Mouse (Mus musculus): ENCODE measurements at regions not wholly inside any gene's neighbourhood (a gene's known extent, or its start where the extent isn't known, plus 50 kb on each side); places are given as distances from the start of the nearest gene placed in this dataset.

DNA sequence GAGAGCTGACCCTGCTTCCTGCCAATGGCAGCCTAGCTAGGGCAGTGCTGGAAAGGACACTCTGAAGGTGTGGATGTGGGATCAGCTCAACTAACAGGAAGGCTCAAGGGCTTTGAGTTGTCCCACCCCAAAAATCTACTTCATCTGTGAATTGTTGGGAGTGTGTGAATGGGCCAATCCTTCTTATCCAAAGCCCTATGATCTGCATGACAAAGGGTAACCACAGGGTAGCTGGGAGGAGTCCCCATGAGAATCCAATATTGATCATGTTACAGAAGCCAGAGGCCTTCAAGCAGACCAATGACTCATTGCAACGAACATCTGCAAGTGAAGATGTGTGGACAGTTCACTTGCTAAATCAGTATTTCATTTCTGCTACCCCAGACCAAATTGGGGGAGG lies 51.1 kb upstream of the Adra1b start:
- WGBS: 83% methylated on average over 1 of the region's 1 CpGs
- no peaks in the 10 kb centered on the region for H3K4me1 ChIP-seq
- no peak for ATAC-seq (ENCODE audit: low FRiP score)
- no peak overlapping the region for H3K4me2 ChIP-seq
- no peak overlapping the region for H3K27ac ChIP-seq (replicated peaks)
- H3K4me3 ChIP-seq (replicated peaks): no peak overlapping the region
- no peaks in the 10 kb centered on the region for H3K36me3 ChIP-seq
- no peak overlapping the region for H3K9ac ChIP-seq (replicated peaks)
- H3K9me3 ChIP-seq (replicated peaks): no peaks in the 10 kb centered on the region
- no peaks in the 10 kb centered on the region for H3K27me3 ChIP-seq (replicated peaks)

DNA sequence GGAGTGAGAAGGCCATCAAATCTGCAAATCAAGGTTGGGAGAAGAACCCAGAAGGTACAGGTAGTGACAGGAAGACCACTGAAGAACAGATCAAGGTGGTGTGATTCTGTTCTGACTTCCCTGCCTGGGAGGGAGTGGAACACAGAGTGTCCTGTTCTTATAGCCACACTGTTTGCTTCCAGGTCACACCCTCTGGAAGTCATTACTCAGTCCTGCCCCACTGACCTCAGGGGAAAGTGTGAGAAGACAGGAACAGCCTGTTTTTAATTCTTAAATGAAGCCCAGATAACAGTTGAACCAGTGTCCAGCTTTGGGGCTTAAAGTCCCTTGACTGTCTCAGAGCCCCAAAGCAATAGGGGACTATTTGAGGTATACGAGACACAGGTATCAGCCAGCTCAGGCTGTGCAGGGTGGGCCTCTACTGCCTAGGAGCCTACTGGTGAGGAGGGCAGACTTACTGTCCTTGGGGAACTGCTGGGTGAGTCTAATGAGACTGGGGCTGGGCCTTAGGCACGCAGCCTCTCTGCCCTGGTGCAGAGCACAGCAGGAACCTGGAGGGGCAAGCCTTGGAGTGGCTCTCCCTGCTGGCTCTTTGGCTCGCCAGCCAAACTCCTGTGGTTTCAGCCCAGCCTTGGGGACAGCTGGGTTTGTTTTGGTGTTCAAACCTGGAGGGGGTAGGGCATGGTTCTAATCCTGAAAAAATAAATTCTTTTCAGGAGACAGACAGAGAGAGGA lies 57.4 kb upstream of the Adra1b start:
- Histone ChIP-seq H3K4me2 (no peak overlapping the region), H3K27me3 (replicated peaks) (no peaks in the 10 kb centered on the region), H3K27ac (replicated peaks) (no peak overlapping the region), H3K9me3 (replicated peaks) (no peaks in the 10 kb centered on the region), H3K9ac (replicated peaks) (no peak overlapping the region), H3K36me3 (no peaks in the 10 kb centered on the region), H3K4me3 (replicated peaks) (no peak overlapping the region), H3K4me1 (no peaks in the 10 kb centered on the region)
- ATAC-seq (ENCODE audit: low FRiP score): no peak
- WGBS: 54% methylated on average over 3 of the region's 3 CpGs

DNA sequence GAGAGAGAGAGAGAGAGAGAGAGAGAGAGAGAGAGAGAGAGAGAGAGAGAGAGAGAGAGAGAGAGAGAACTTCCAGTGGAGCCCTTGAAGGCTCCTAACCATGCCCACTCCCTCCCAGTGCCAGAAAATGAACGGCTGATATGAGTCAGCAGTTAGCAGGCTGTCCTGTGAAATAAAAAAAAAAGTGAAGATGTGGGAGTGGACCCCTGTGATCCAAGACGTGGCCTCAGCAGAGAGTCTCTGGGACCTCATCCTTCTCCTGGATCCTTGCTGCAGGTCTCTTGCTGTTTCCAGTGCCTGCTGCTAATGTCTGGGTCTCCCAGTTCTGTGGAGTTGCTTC lies 57.9 kb upstream of the Adra1b start:
- Histone ChIP-seq H3K36me3 (no peaks in the 10 kb centered on the region), H3K4me3 (replicated peaks) (no peak overlapping the region), H3K27me3 (replicated peaks) (no peaks in the 10 kb centered on the region), H3K9me3 (replicated peaks) (no peaks in the 10 kb centered on the region), H3K4me2 (no peak overlapping the region), H3K27ac (replicated peaks) (no peak overlapping the region), H3K4me1 (no peaks in the 10 kb centered on the region), H3K9ac (replicated peaks) (no peak overlapping the region)
- 68% methylated on average over 2 of the region's 2 CpGs for WGBS
- ATAC-seq (ENCODE audit: low FRiP score): no peak

DNA sequence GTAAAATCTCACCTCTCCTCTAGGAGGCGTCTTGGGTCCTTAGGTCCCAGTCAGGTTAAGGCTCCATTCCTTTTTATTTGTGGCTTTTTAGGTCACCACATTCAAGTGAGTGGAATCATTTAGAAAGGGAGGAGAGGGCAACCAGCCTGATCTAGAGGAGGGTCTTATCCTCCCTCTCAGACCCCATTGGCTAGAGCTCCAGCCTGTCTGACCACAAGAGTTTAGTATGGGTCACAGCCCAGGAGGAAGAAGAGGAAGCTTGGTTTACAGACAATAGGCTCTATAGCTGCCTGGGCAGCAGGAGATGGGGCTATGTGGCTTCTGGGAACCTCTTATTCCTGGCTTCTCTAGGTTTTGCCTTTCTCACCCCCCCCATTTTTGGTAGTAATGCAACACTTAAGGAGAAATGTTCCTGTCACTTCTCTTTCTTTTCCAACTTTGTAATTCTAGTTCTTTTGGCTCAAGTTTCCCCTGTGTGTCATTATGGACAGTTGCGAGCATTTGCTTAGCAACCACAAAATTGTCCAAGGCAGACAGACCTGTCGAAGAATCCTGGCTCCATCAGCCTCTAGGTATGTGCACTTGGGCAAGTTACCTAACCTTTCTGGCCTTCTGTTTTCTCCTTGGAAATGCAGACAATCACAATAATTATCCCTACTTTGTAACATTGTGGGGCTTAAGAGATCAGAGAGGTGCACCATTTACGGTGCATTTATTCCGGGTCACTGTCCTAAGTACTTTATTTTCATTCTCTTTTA lies 59.5 kb upstream of the Adra1b start:
- Histone ChIP-seq H3K9me3 (replicated peaks) (no peaks in the 10 kb centered on the region), H3K27ac (replicated peaks) (no peak overlapping the region), H3K4me1 (no peaks in the 10 kb centered on the region), H3K4me3 (replicated peaks) (no peak overlapping the region), H3K27me3 (replicated peaks) (no peaks in the 10 kb centered on the region), H3K4me2 (no peak overlapping the region), H3K36me3 (no peaks in the 10 kb centered on the region), H3K9ac (replicated peaks) (no peak overlapping the region)
- no peak for ATAC-seq (ENCODE audit: low FRiP score)
- WGBS: 83% methylated on average over 5 of the region's 5 CpGs

DNA sequence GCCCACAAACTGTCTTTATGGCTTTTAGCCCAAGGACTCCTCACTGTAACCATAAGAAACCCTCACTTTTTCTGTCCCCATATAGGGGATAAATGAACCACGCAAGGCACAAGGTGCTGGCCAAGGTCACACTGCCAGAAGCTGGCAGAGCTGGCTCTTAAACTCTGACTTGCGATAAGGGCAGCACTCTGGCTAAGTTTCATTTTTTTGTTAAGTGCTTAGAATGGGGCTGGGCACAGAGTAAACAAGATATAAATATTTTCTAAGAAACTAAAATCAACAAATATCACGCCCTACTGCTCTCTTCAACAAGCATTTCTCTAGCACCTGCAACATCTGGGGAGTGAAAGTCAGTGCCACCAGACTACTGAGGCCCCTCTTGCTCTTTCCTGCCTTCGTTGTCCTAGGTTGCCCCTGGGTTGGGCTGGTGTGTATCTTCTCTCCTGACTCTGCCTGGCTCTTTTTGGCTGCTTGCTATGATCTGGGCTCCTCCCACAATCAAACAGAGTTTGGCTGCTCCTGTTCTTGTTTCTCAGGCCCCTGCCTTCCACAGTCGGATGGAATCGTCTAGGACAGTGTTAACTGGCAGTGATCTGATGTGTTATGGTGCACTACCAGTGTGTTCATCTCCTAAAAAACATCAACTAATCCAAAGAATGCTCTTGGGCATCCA lies 60.5 kb upstream of the Adra1b start:
- H3K4me3 ChIP-seq (replicated peaks): no peak overlapping the region
- no peaks in the 10 kb centered on the region for H3K27me3 ChIP-seq (replicated peaks)
- no peaks in the 10 kb centered on the region for H3K4me1 ChIP-seq
- no peaks in the 10 kb centered on the region for H3K9me3 ChIP-seq (replicated peaks)
- H3K9ac ChIP-seq (replicated peaks): no peak overlapping the region
- no peak overlapping the region for H3K4me2 ChIP-seq
- no peak overlapping the region for H3K27ac ChIP-seq (replicated peaks)
- no peak for ATAC-seq (ENCODE audit: low FRiP score)
- H3K36me3 ChIP-seq: no peaks in the 10 kb centered on the region
- 87% methylated on average over 6 of the region's 6 CpGs for WGBS

DNA sequence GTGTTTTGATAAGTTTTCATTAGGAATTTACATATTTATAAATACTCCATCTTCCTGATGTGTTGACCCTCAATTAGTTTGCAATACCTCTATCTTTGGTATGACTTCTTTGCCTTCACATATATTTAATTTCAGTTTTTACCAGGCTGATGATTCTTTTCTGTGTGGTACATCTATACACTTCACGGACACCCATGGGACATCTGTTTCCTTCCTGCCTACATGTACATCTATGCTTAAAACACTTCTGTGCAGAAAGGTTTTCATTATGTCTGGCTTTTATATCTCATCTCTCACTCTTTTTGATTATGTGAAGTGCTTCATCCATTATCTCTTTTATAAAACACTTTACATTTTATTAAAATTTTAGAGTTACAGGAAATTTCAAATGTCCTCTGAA lies 66.8 kb upstream of the Adra1b start:
- Histone ChIP-seq H3K9me3 (replicated peaks) (no peaks in the 10 kb centered on the region), H3K27me3 (replicated peaks) (no peaks in the 10 kb centered on the region), H3K4me1 (no peaks in the 10 kb centered on the region), H3K36me3 (no peaks in the 10 kb centered on the region), H3K4me3 (replicated peaks) (no peak overlapping the region), H3K27ac (replicated peaks) (no peak overlapping the region), H3K9ac (replicated peaks) (no peak overlapping the region), H3K4me2 (no peak overlapping the region)
- ATAC-seq (ENCODE audit: low FRiP score): no peak
- 93% methylated on average over 1 of the region's 1 CpGs for WGBS

DNA sequence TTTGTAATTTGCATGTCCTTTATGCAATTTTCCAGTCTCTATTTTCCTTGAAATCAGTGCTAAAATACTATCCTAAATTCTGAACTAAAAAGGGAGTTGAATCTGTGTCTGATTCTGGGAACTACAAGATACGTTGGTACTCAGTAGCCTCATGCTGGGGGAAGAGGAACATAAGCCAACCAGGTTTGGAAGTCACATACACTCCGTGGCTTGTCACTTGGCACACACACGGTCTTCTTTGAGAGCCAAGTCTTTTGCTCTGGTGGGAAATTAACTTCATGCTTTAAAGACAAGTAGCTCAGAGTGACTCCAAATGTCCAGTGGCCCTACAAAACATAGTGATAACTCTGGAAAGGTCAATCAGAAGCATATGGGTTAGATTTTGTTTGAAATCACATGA lies 70.9 kb upstream of the Adra1b start:
- no peak for ATAC-seq (ENCODE audit: low FRiP score)
- no peaks in the 10 kb centered on the region for H3K4me1 ChIP-seq
- no peak overlapping the region for H3K4me2 ChIP-seq
- no peaks in the 10 kb centered on the region for H3K27me3 ChIP-seq (replicated peaks)
- no peaks in the 10 kb centered on the region for H3K9me3 ChIP-seq (replicated peaks)
- no peak overlapping the region for H3K27ac ChIP-seq (replicated peaks)
- WGBS: 86% methylated on average over 3 of the region's 3 CpGs
- no peak overlapping the region for H3K4me3 ChIP-seq (replicated peaks)
- H3K36me3 ChIP-seq: no peaks in the 10 kb centered on the region
- H3K9ac ChIP-seq (replicated peaks): no peak overlapping the region

DNA sequence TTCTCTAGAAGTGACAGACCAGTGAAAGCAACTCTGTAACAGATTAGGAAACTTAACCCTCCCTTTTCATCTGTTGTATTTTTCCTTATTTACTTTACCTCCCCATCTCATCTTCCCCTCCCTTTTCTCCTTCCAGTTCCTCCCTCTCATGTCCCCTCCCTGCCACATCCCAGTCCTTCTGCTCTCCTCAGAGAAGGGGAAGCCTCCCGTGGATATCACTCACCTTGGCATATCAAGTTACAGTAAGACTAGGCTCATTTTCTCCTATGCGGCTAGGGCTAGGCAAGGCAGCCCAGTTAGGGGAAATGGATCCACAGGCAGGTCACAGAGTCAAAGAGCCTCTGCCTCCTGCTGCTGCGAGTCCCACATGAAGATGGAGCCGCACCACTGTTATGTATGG lies 75.0 kb upstream of the Adra1b start:
- H3K4me3 ChIP-seq (replicated peaks): no peak overlapping the region
- no peak overlapping the region for H3K27ac ChIP-seq (replicated peaks)
- no peak for ATAC-seq (ENCODE audit: low FRiP score)
- no peaks in the 10 kb centered on the region for H3K9me3 ChIP-seq (replicated peaks)
- H3K9ac ChIP-seq (replicated peaks): no peak overlapping the region
- no peaks in the 10 kb centered on the region for H3K36me3 ChIP-seq
- H3K4me1 ChIP-seq: 0 out of 2 replicates have a peak, but pooled peaks cover 3% of the 10 kb centered on the region
- 65% methylated on average over 4 of the region's 4 CpGs for WGBS
- no peak overlapping the region for H3K4me2 ChIP-seq
- H3K27me3 ChIP-seq (replicated peaks): no peaks in the 10 kb centered on the region

DNA sequence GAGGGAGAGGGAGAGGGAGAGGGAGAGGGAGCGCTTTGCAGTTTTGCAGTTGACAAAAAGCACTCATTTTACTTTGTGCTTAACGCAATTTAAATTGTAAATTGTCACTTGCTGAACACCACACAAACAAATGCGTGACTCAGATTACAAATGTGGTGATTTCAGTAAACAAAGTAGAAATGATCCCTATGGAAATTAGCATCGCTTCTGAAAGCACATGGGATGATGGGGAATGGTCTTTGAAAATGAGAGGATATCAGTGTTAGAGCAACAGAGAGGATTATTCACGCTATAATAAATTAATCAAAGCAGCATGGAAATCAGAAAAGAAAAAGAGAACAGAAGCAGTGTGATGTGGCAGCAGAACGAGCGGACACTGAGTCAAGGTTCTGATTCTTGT lies 78.4 kb upstream of the Adra1b start:
- no peak for ATAC-seq (ENCODE audit: low FRiP score)
- no peak overlapping the region for H3K9ac ChIP-seq (replicated peaks)
- no peaks in the 10 kb centered on the region for H3K27me3 ChIP-seq (replicated peaks)
- no peaks in the 10 kb centered on the region for H3K36me3 ChIP-seq
- 0 out of 2 replicates have a peak, but pooled peaks cover 3% of the 10 kb centered on the region for H3K4me1 ChIP-seq
- H3K9me3 ChIP-seq (replicated peaks): no peaks in the 10 kb centered on the region
- no peak overlapping the region for H3K4me3 ChIP-seq (replicated peaks)
- WGBS: 53% methylated on average over 7 of the region's 7 CpGs
- no peak overlapping the region for H3K27ac ChIP-seq (replicated peaks)
- no peak overlapping the region for H3K4me2 ChIP-seq

DNA sequence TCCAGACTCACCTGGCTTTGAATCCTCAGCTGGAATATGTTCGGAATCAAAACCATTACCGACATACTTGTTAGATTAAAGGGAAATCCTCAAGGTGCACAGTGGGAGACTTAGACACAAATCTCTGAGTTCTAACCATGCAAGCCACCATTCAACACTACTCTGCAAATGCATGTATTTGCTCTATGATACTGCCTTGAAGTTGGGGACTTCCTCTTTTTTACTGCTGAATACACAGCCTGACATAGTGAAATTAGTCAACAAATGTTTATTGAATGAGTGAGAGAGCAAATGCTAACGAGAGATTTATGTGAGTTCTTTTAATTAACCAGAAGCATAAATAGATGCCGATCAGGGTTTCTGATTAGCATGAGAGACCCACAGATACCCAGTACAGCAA lies 79.4 kb upstream of the Adra1b start:
- no peak overlapping the region for H3K9ac ChIP-seq (replicated peaks)
- no peak overlapping the region for H3K4me3 ChIP-seq (replicated peaks)
- WGBS: 71% methylated on average over 4 of the region's 4 CpGs
- ATAC-seq (ENCODE audit: low FRiP score): no peak
- 0 out of 2 replicates have a peak, but pooled peaks cover 3% of the 10 kb centered on the region for H3K4me1 ChIP-seq
- no peaks in the 10 kb centered on the region for H3K36me3 ChIP-seq
- no peaks in the 10 kb centered on the region for H3K9me3 ChIP-seq (replicated peaks)
- no peak overlapping the region for H3K4me2 ChIP-seq
- H3K27me3 ChIP-seq (replicated peaks): no peaks in the 10 kb centered on the region
- no peak overlapping the region for H3K27ac ChIP-seq (replicated peaks)

DNA sequence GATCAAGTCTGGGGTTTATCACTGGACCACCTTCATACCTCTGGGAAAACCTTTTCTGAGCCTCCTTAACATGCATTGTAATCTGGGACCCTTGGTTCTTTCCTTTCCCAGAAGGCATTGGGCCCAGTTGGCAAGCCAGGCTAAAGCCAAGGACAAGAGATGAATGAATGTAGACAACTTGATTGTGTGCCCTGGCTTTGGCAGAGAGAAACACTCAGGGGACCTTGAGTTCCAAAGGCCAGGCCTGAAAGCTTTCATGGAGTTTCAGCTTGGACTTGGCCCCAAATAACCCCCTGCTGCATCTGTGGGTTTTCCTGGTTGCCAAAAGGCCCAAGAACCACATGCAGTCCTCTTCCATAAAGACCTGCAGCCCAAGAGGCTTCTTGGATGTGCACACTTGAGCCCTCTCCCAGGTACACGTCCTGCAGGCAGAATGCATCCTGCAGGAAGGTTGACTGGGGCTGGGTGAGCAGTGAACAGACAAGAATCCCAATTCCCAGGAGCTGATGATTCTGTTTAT lies 89.0 kb upstream of the Adra1b start:
- no peak overlapping the region for H3K4me3 ChIP-seq (replicated peaks)
- H3K27ac ChIP-seq (replicated peaks): no peak overlapping the region
- no peak for ATAC-seq (ENCODE audit: low FRiP score)
- no peaks in the 10 kb centered on the region for H3K9me3 ChIP-seq (replicated peaks)
- no peaks in the 10 kb centered on the region for H3K4me1 ChIP-seq
- H3K4me2 ChIP-seq: no peak overlapping the region
- no peaks in the 10 kb centered on the region for H3K36me3 ChIP-seq
- H3K27me3 ChIP-seq (replicated peaks): no peaks in the 10 kb centered on the region
- no peak overlapping the region for H3K9ac ChIP-seq (replicated peaks)
- WGBS: 95% methylated on average over 1 of the region's 1 CpGs

DNA sequence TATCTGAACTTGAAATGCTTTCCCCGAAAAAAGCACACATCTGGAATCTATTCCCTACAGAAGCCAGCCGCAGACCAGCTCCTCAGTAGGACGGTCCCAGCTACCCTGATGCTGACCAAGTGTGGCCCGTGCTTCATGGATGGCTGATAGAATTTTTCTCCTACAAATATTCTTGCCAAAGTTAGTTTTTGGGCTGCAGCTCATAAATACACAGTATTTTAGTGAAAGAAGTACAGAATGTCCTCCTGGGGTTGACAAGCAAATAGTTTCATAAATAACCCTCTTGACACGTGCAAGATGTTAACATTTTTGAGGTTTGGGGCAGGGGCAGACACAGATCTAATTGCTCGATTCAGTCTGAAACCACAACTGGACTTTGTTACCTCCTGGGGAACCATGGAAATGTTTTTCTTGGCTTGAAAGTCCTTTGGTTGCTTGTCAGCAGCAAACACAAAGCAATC lies 91.0 kb upstream of the Adra1b start:
- Histone ChIP-seq H3K4me3 (replicated peaks) (no peak overlapping the region), H3K27me3 (replicated peaks) (no peaks in the 10 kb centered on the region), H3K4me1 (no peaks in the 10 kb centered on the region), H3K27ac (replicated peaks) (no peak overlapping the region), H3K36me3 (no peaks in the 10 kb centered on the region), H3K9me3 (replicated peaks) (no peaks in the 10 kb centered on the region), H3K4me2 (no peak overlapping the region), H3K9ac (replicated peaks) (no peak overlapping the region)
- 84% methylated on average over 6 of the region's 6 CpGs for WGBS
- ATAC-seq (ENCODE audit: low FRiP score): no peak
